In genomic region chr2:105664996-105665395, GRCm38 (mm10) we compare ENCODE assay signal across 15 mouse cellular contexts. TPM values are rescaled to one million over a fixed set of nuclear protein-coding genes. Genes with fewer than 3 reads are reported as not detected.
"Had no signal": no experiment of that assay in that cellular context is flagged by ENCODE, and none has a peak within 500 bp of the region (broad histone marks: within the 10 kb centered on the region; RNA-seq: fewer than 3 reads in every experiment).

No protein-coding gene starts in this region.

- H3K4me3 ChIP-seq: limb, embryonic 15.5 days; liver, embryonic 12.5 days; midbrain, embryonic 15.5 days; neural tube, embryonic 13.5 days; stomach, embryonic 15.5 days had no signal

- H3K9me3 ChIP-seq: limb, embryonic 15.5 days; liver, embryonic 12.5 days; midbrain, embryonic 15.5 days; neural tube, embryonic 13.5 days; stomach, embryonic 15.5 days had no signal

- DNase-seq: kidney, postnatal 25 days; lung, embryonic 14.5 days; lung, postnatal 10 days; lung, postnatal 4 days; right cerebral cortex, postnatal 4 days; spleen, adult 18-20 months; thymus, adult 2 months; thymus, postnatal 25 days had no signal

- H3K27ac ChIP-seq: limb, embryonic 15.5 days; liver, embryonic 12.5 days; midbrain, embryonic 15.5 days; neural tube, embryonic 13.5 days; stomach, embryonic 15.5 days had no signal

- H3K4me2 ChIP-seq: limb, embryonic 15.5 days; liver, embryonic 12.5 days; lung, embryonic 14.5 days; midbrain, embryonic 11.5 days; midbrain, embryonic 15.5 days; neural tube, embryonic 13.5 days; stomach, embryonic 15.5 days had no signal

- H3K9ac ChIP-seq: limb, embryonic 15.5 days; liver, embryonic 12.5 days; lung, embryonic 14.5 days; midbrain, embryonic 15.5 days; neural tube, embryonic 13.5 days; stomach, embryonic 15.5 days had no signal

- ATAC-seq: liver, embryonic 12.5 days; midbrain, embryonic 15.5 days had no signal

- H3K36me3 ChIP-seq: limb, embryonic 15.5 days; liver, embryonic 12.5 days; midbrain, embryonic 15.5 days; neural tube, embryonic 13.5 days; stomach, embryonic 15.5 days had no signal

RNA-seq across cellular contexts. Expression of gene Pax6, which starts 3.7 kb away (rescaled TPM):
- polyA plus RNA-seq: lung, embryonic 14.5 days; urinary bladder, adult 2 months had no signal
